Mouse (Mus musculus) stomach, postnatal 0 days (tissue): Measurements from ENCODE around the gene 0610009B22Rik. TPM values are rescaled to one million over a fixed set of nuclear protein-coding genes. Genes with fewer than 3 reads are reported as not detected.

ENCODE experiments used
- ATAC-seq: fragments of 200-750 bp; cut with Nextera tagmentation; 2 replicates; pipeline ENCODE4 v1.8.0; 2017; ENCODE audit not compliant: low FRiP score, low TSS enrichment
- DNase-seq: peaks from one replicate; pipeline ENCODE4 v3.0.0-alpha.2; 2016; ENCODE audit warnings: low spot score
- H3K27ac ChIP-seq: fragments of 300-500 bp; sonication (generic); replicated peaks from 2 replicates; pipeline ENCODE4 v1.5.1; 2014; ENCODE audit warnings: mild to moderate bottlenecking, control low read depth
- H3K27me3 ChIP-seq: fragments of 300-500 bp; sonication (generic); 2 replicates; pipeline ENCODE4 v1.6.1; 2014; ENCODE audit warnings: low read length; ENCODE audit not compliant: control insufficient read depth, insufficient read depth
- H3K36me3 ChIP-seq: fragments of 300-500 bp; sonication (generic); 2 replicates; pipeline ENCODE4 v1.6.1; 2014; ENCODE audit warnings: low read length, mixed read lengths; ENCODE audit not compliant: control insufficient read depth, insufficient read depth
- H3K4me1 ChIP-seq: fragments of 300-500 bp; sonication (generic); replicated peaks from 2 replicates; pipeline ENCODE4 v1.6.1; 2014; ENCODE audit warnings: antibody characterized with exemption; ENCODE audit not compliant: control insufficient read depth, insufficient read depth
- H3K4me2 ChIP-seq: fragments of 300-500 bp; sonication (generic); replicated peaks from 2 replicates; pipeline ENCODE4 v1.6.1; 2014; ENCODE audit warnings: low read depth, mild to moderate bottlenecking, control low read depth, moderate library complexity
- H3K4me3 ChIP-seq: fragments of 300-500 bp; sonication (generic); 2 replicates; pipeline ENCODE4 v1.5.1; 2014; ENCODE audit warnings: low read depth, low read length, control low read depth
- H3K9ac ChIP-seq: fragments of 300-500 bp; sonication (generic); 2 replicates; pipeline ENCODE4 v1.6.1; 2014; ENCODE audit warnings: mild to moderate bottlenecking, low read length, control low read depth, mixed read lengths
- H3K9me3 ChIP-seq: fragments of 300-500 bp; sonication (generic); 2 replicates; pipeline ENCODE4 v1.6.1; 2016; ENCODE audit warnings: low read length; ENCODE audit not compliant: control insufficient read depth
- CTCF ChIP-seq: IDR thresholded peaks from 2 replicates; pipeline ENCODE4 v1.5.1; 2016; ENCODE audit warnings: antibody characterized with exemption, low read depth, mild to moderate bottlenecking, moderate library complexity
- EP300 ChIP-seq: optimal IDR thresholded peaks from 2 replicates; pipeline ENCODE3; 2016; ENCODE audit warnings: antibody characterized with exemption
- whole genome bisulfite sequencing: fragments of 180-500 bp; shearing (Covaris S2); extraction: QIAGEN DNeasy Blood & Tissue Kit; methylation state at CpG from one replicate; pipeline ENCODE4 v1.1.7; 2014; 5-methylcytosine and 5-hydroxymethylcytosine counted together
- polyA plus RNA-seq: library from polyadenylated mRNA; unstranded; fragments of >200 nt; fragmentation: Nextera tagmentation; extraction: Ambion mirVana; gene quantifications from 2 replicates; pipeline ENCODE4 v1.2.1, GENCODE M21; 2015

The 0610009B22Rik gene
- polyA plus RNA-seq, 1 experiment from 2014 or later = 103 TPM

DNA sequence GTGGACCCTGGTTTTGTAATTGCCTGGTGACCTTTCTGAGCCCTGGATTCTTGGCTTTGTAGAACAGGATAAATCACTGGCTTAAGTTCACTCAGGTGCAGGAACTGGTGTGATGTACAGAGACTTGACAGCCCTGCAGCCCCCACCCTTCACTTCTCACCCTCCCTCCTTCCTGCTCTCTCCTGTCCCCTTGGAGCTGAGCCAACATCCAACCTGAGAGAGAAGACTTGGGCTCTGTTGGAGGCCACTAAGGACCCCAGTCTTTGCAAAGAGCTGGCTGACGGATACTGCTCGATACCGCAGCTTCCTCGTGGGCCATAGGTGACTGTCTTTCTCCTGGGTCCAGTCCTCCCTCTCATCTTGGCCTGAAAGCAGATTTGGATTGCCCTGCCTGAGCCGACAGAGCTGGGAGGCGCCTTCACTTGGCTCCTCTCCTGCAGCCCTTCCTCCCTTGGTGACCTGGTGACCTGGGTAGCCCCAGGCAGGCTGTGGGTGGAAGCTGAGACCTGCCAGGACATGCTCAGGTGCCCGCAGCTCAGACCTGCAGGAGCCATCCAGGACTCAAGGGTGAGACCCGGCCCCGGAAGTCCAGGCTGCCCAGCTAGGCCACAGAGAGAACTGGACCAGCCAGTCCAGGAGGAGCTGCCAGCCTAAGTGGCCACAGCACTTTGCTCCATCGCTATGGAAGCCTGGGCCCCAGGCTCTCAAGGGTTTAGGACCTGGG lies 31.7 kb downstream of the 0610009B22Rik start:
- DNase-seq (no peak), ATAC-seq (0 out of 2 replicates have a peak, but pooled peaks have one; percentile 12)
- TF ChIP-seq CTCF (no peak), EP300 (no peak)
- no peaks in the 10 kb centered on the region for H3K36me3 ChIP-seq
- peaks cover 2% of the 10 kb centered on the region; the same call in 1 of the 2 replicates for H3K4me1 ChIP-seq
- no peak overlapping the region for H3K4me2 ChIP-seq
- no peaks in the 10 kb centered on the region for H3K9me3 ChIP-seq
- 0 out of 2 replicates have a peak overlapping the region, but pooled peaks have one; percentile 24 for H3K27ac ChIP-seq
- no peak overlapping the region for H3K4me3 ChIP-seq
- 69% methylated on average over 10 of the region's 10 CpGs for WGBS
- no peak overlapping the region for H3K9ac ChIP-seq
- no peaks in the 10 kb centered on the region for H3K27me3 ChIP-seq

DNA sequence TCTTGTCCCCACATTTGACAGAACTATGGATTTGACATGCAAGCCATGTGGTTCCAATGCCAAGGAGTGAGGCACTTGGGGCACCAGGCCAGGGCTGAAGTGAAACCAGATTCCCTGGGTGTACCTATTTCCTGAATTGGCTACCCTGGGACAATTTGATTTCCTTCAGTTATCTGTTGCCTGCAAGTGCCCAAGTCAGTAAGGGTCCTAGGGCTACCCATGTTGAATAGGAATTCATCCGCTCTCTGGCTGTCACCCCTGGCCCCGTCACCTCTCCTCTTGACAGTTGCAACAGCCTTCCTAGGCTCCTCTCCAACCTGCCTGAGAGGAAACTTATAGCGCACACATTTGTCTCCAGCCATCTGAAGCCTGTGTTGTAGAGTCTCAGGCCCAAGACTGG lies 33.8 kb downstream of the 0610009B22Rik start:
- Histone ChIP-seq H3K4me1 (peaks cover 5% of the 10 kb centered on the region; the same call in 1 of the 2 replicates), H3K4me3 (no peak overlapping the region), H3K36me3 (no peaks in the 10 kb centered on the region), H3K27me3 (no peaks in the 10 kb centered on the region), H3K9me3 (no peaks in the 10 kb centered on the region), H3K27ac (no peak overlapping the region), H3K9ac (no peak overlapping the region), H3K4me2 (no peak overlapping the region)
- DNase-seq (no peak), ATAC-seq (no peak)
- 95% methylated on average over 3 of the region's 3 CpGs for WGBS
- TF ChIP-seq CTCF = no peak
- no peak for TF ChIP-seq EP300

DNA sequence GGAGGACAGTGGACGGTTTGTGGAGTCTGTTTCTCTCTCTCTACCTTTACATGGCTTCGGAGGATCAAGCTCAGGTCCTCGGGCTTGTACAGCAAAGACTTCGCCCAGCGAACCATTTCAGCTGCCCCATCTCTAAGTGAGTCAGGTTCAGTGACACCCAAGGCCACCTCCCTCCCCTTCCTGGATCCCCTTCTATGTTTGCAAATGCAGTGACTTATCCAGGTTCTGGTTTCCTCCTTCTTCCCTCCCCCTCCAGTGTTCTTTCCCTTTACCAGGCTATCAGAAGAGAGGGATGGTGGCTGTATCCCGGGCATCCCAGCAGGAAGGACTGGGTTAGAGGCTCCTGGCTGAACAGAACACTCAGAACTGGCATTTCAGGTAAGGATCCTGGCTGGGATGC lies 34.9 kb downstream of the 0610009B22Rik start:
- Histone ChIP-seq H3K27me3 (no peaks in the 10 kb centered on the region), H3K27ac (no peak overlapping the region), H3K4me1 (peaks cover 3% of the 10 kb centered on the region; the same call in 1 of the 2 replicates), H3K36me3 (no peaks in the 10 kb centered on the region), H3K9ac (no peak overlapping the region), H3K4me3 (no peak overlapping the region), H3K9me3 (no peaks in the 10 kb centered on the region), H3K4me2 (no peak overlapping the region)
- no peak for ATAC-seq
- DNase-seq = no peak
- WGBS = 85% methylated on average over 6 of the region's 6 CpGs
- TF ChIP-seq CTCF = no peak
- TF ChIP-seq EP300 = no peak

DNA sequence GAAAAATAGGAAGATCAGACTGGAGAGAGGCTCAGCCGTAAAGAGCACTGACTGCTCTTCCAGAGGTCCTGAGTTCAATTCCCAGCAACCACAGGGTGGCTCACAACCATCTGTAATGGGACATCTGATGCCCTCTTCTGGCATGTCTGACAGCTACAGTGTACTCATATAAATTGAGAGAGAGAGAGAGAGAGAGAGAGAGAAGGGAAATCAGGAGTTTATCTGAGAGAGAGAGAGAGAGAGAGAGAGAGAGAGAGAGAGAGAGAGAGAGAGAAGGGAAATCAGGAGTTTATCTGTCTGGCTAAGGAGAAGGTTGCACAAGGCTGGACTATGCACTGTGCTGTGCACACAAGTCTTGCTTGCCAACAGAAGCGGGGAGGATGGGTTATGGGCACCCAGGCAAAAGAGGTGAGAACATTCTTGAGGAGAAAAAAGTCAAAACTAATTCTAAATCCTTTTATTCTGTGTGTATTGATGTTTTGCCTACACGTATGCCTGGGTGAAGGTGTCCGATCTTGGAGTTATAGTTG lies 35.7 kb downstream of the 0610009B22Rik start:
- Histone ChIP-seq H3K4me3 (no peak overlapping the region), H3K9ac (no peak overlapping the region), H3K27ac (no peak overlapping the region), H3K4me1 (peaks cover 3% of the 10 kb centered on the region; the same call in 1 of the 2 replicates), H3K4me2 (no peak overlapping the region), H3K9me3 (no peaks in the 10 kb centered on the region), H3K27me3 (no peaks in the 10 kb centered on the region), H3K36me3 (no peaks in the 10 kb centered on the region)
- no peak for DNase-seq
- no peak for ATAC-seq
- 87% methylated on average over 4 of the region's 4 CpGs for WGBS
- TF ChIP-seq CTCF (peak; percentile 13; the same call in 1 of the 2 replicates), EP300 (no peak)

DNA sequence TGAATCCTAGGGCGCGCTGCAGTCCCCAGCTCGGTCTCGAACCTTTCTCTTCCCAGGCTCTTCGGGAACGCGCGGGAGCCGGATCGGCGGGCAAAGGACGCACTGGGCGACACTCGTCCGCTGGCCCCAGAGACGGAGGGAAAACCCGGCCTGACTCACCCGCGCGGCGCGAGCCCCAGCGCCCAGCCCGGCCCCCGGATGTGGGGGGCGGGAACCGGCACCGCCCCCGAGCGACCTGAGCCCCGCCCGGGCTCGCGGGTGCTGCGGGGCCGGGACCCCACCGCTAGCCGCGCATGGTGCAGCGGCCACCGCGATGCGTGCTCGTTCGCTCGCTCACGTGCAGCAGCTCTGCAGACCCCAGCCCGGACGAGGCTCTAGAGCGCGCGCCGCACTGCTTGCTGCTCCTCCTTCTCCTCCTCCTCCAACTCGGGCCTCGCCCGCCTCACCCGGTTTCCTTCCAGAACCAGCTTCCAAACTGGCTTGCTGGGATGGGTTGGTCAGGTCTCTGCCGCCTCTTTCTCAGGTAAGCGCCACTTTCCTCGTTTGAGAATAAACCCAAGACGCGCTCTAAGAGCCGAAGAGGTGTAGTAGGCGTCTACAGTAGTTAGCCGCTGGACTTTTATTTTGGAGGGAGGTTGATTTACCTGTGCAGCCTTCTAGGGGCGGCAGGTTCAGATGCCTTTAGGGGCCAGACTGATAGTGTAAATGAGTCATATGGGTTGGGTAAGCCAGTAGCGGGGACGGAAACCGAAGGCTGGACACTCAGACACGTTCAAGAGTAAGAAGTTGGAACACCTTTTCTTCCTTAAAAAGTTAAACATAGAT lies 37.8 kb downstream of the 0610009B22Rik start, which contains the start of the genes N4bp3 and D930048N14Rik:
Gene N4bp3, minus strand, starts transcription at position 152 of the 825 bp plus-strand sequence.
Gene D930048N14Rik, plus strand, starts transcription at position 264 of the 825 bp plus-strand sequence.
- Histone ChIP-seq H3K4me3 (peak within 1 kb of the TSS; percentile 66), H3K9me3 (no peaks in the 10 kb centered on the region), H3K27me3 (no peaks in the 10 kb centered on the region), H3K27ac (peak within 1 kb of the TSS; percentile 86), H3K9ac (peak within 1 kb of the TSS; percentile 76), H3K4me1 (peaks cover 3% of the 10 kb centered on the region; the same call in 1 of the 2 replicates), H3K36me3 (no peaks in the 10 kb centered on the region), H3K4me2 (peak within 1 kb of the TSS; percentile 97)
- no peak for TF ChIP-seq CTCF
- TF ChIP-seq EP300 = no peak
- ATAC-seq = peak; percentile 87
- 2% methylated on average over 64 of the region's 70 CpGs for WGBS
- peak; percentile 89 for DNase-seq
